Mouse (Mus musculus): Measurements from ENCODE around the gene Ccnq. TPM values are rescaled to one million over a fixed set of nuclear protein-coding genes. Genes with fewer than 3 reads are reported as not detected.
"Not testable (repeated sequence)": the region's sequence is repeated elsewhere in the genome, so short reads cannot be mapped to it uniquely, and the experiment has no call there.

The Ccnq gene
- polyA plus RNA-seq, 1 experiment from 2014 or later, result 36.4 TPM

- DNase-seq (ENCODE audit: low spot score), result no peak
- Histone ChIP-seq H3K4me1 (peaks cover 27% of the 10 kb centered on the region), H3K27ac (no peak overlapping the region), H3K36me3 (no peaks in the 10 kb centered on the region), H3K4me3 (no peak overlapping the region), H3K9me3 (replicated peaks) (no peaks in the 10 kb centered on the region), H3K27me3 (ENCODE audit: low read depth, poor library complexity, severe bottlenecking) (no peaks in the 10 kb centered on the region)
- whole genome bisulfite sequencing, result 94% methylated on average over 3 of the region's 3 CpGs
Observed at GRCm38 (mm10) chr11:78780002-78780401, 28.5 kb upstream of the Ccnq start.

- no peak for DNase-seq (ENCODE audit: low spot score)
- Histone ChIP-seq H3K9me3 (replicated peaks) (no peaks in the 10 kb centered on the region), H3K4me3 (no peak overlapping the region), H3K36me3 (no peaks in the 10 kb centered on the region), H3K27me3 (ENCODE audit: low read depth, poor library complexity, severe bottlenecking) (no peaks in the 10 kb centered on the region), H3K4me1 (peaks cover 24% of the 10 kb centered on the region), H3K27ac (no peak overlapping the region)
- 65% methylated on average over 10 of the region's 10 CpGs for WGBS
Observed at GRCm38 (mm10) chr11:78777851-78778680, 26.5 kb upstream of the Ccnq start.

- Histone ChIP-seq H3K4me3 (no peak overlapping the region), H3K27me3 (ENCODE audit: low read depth, poor library complexity, severe bottlenecking) (no peaks in the 10 kb centered on the region), H3K36me3 (no peaks in the 10 kb centered on the region), H3K9me3 (replicated peaks) (no peaks in the 10 kb centered on the region), H3K27ac (no peak overlapping the region), H3K4me1 (peaks cover 19% of the 10 kb centered on the region)
- 59% methylated on average over 11 of the region's 11 CpGs for WGBS
- DNase-seq (ENCODE audit: low spot score), result no peak
Observed at GRCm38 (mm10) chr11:78771751-78772283, 20.3 kb upstream of the Ccnq start.

- Histone ChIP-seq H3K9me3 (replicated peaks) (no peaks in the 10 kb centered on the region), H3K36me3 (no peaks in the 10 kb centered on the region), H3K4me3 (no peak overlapping the region), H3K4me1 (peaks cover 14% of the 10 kb centered on the region), H3K27ac (no peak overlapping the region), H3K27me3 (ENCODE audit: low read depth, poor library complexity, severe bottlenecking) (no peaks in the 10 kb centered on the region; the same call in 1 of the 2 replicates)
- 85% methylated on average over 6 of the region's 6 CpGs for WGBS
- no peak for DNase-seq (ENCODE audit: low spot score)
Observed at GRCm38 (mm10) chr11:78770436-78770835, 18.9 kb upstream of the Ccnq start.

GRCm38 (mm10) chr11:78768778-78769177 is 17.2 kb upstream of the Ccnq start:
- Histone ChIP-seq H3K27ac (no peak overlapping the region), H3K36me3 (no peaks in the 10 kb centered on the region), H3K9me3 (replicated peaks) (no peaks in the 10 kb centered on the region), H3K27me3 (ENCODE audit: low read depth, poor library complexity, severe bottlenecking) (no peaks in the 10 kb centered on the region; the same call in 1 of the 2 replicates), H3K4me3 (no peak overlapping the region), H3K4me1 (peaks cover 21% of the 10 kb centered on the region)
- DNase-seq (ENCODE audit: low spot score), result no peak
- 39% methylated on average over 3 of the region's 3 CpGs for WGBS

- peaks cover 16% of the 10 kb centered on the region for H3K4me1 ChIP-seq
- no peaks in the 10 kb centered on the region; the same call in 1 of the 2 replicates for H3K27me3 ChIP-seq (ENCODE audit: low read depth, poor library complexity, severe bottlenecking)
- 87% methylated on average over 6 of the region's 6 CpGs for WGBS
- no peaks in the 10 kb centered on the region for H3K9me3 ChIP-seq (replicated peaks)
- DNase-seq (ENCODE audit: low spot score), result no peak
- H3K36me3 ChIP-seq, result no peaks in the 10 kb centered on the region
- H3K27ac ChIP-seq, result no peak overlapping the region
- no peak overlapping the region for H3K4me3 ChIP-seq
Observed at GRCm38 (mm10) chr11:78766069-78766830, 14.7 kb upstream of the Ccnq start.

GRCm38 (mm10) chr11:78764820-78765219 is 13.3 kb upstream of the Ccnq start:
- DNase-seq (ENCODE audit: low spot score), result no peak
- Histone ChIP-seq H3K4me1 (peaks cover 16% of the 10 kb centered on the region), H3K36me3 (no peaks in the 10 kb centered on the region), H3K27me3 (ENCODE audit: low read depth, poor library complexity, severe bottlenecking) (no peaks in the 10 kb centered on the region; the same call in 1 of the 2 replicates), H3K9me3 (replicated peaks) (no peaks in the 10 kb centered on the region), H3K4me3 (no peak overlapping the region), H3K27ac (no peak overlapping the region)
- 82% methylated on average over 6 of the region's 6 CpGs for WGBS

GRCm38 (mm10) chr11:78764304-78764703 is 12.8 kb upstream of the Ccnq start:
- Histone ChIP-seq H3K4me1 (peaks cover 16% of the 10 kb centered on the region), H3K4me3 (no peak overlapping the region), H3K27me3 (ENCODE audit: low read depth, poor library complexity, severe bottlenecking) (no peaks in the 10 kb centered on the region; the same call in 1 of the 2 replicates), H3K27ac (no peak overlapping the region), H3K36me3 (no peaks in the 10 kb centered on the region), H3K9me3 (replicated peaks) (no peaks in the 10 kb centered on the region)
- no peak for DNase-seq (ENCODE audit: low spot score)
- 80% methylated on average over 8 of the region's 8 CpGs for WGBS

- Histone ChIP-seq H3K4me1 (peaks cover 7% of the 10 kb centered on the region; the same call in 1 of the 2 replicates), H3K27ac (no peak overlapping the region), H3K9me3 (replicated peaks) (no peaks in the 10 kb centered on the region), H3K27me3 (ENCODE audit: low read depth, poor library complexity, severe bottlenecking) (no peaks in the 10 kb centered on the region; the same call in 1 of the 2 replicates), H3K36me3 (no peaks in the 10 kb centered on the region), H3K4me3 (no peak overlapping the region)
- WGBS, result 41% methylated on average over 5 of the region's 5 CpGs
- no peak for DNase-seq (ENCODE audit: low spot score)
Observed at GRCm38 (mm10) chr11:78762201-78762600, 10.7 kb upstream of the Ccnq start.

GRCm38 (mm10) chr11:78761086-78761485 is 9.6 kb upstream of the Ccnq start:
- no peak for DNase-seq (ENCODE audit: low spot score)
- no peak overlapping the region for H3K27ac ChIP-seq
- no peaks in the 10 kb centered on the region for H3K36me3 ChIP-seq
- H3K4me1 ChIP-seq, result peaks cover 7% of the 10 kb centered on the region; the same call in 1 of the 2 replicates
- no peak overlapping the region for H3K4me3 ChIP-seq
- no peaks in the 10 kb centered on the region; the same call in 1 of the 2 replicates for H3K27me3 ChIP-seq (ENCODE audit: low read depth, poor library complexity, severe bottlenecking)
- WGBS, result 87% methylated on average over 9 of the region's 9 CpGs
- H3K9me3 ChIP-seq (replicated peaks), result no peaks in the 10 kb centered on the region

GRCm38 (mm10) chr11:78755299-78755698 is 3.8 kb upstream of the Ccnq start:
- WGBS, result 55% methylated on average over 1 of the region's 1 CpGs
- Histone ChIP-seq H3K36me3 (no peaks in the 10 kb centered on the region), H3K9me3 (replicated peaks) (no peaks in the 10 kb centered on the region), H3K27ac (no peak overlapping the region), H3K27me3 (ENCODE audit: low read depth, poor library complexity, severe bottlenecking) (no peaks in the 10 kb centered on the region), H3K4me3 (no peak overlapping the region), H3K4me1 (peaks cover 21% of the 10 kb centered on the region)
- DNase-seq (ENCODE audit: low spot score), result no peak

- peaks cover 21% of the 10 kb centered on the region for H3K4me1 ChIP-seq
- not testable (repeated sequence) for H3K4me3 ChIP-seq; DNase-seq (ENCODE audit: low spot score); H3K9me3 ChIP-seq (replicated peaks); H3K36me3 ChIP-seq; H3K27ac ChIP-seq; H3K27me3 ChIP-seq (ENCODE audit: low read depth, poor library complexity, severe bottlenecking)
- WGBS, result 65% methylated on average over 1 of the region's 1 CpGs
Observed at GRCm38 (mm10) chr11:78754177-78754576, 2.6 kb upstream of the Ccnq start.

- Histone ChIP-seq H3K4me3 (no peak overlapping the region), H3K27ac (no peak overlapping the region), H3K27me3 (ENCODE audit: low read depth, poor library complexity, severe bottlenecking) (no peaks in the 10 kb centered on the region), H3K9me3 (replicated peaks) (no peaks in the 10 kb centered on the region), H3K4me1 (peaks cover 21% of the 10 kb centered on the region), H3K36me3 (peaks cover 10% of the 10 kb centered on the region)
- no peak for DNase-seq (ENCODE audit: low spot score)
- WGBS, result 56% methylated on average over 1 of the region's 1 CpGs
Observed at GRCm38 (mm10) chr11:78753183-78753582, 1.7 kb upstream of the Ccnq start.
